Mouse (Mus musculus): ENCODE data around the gene Sh3pxd2b.

DNA sequence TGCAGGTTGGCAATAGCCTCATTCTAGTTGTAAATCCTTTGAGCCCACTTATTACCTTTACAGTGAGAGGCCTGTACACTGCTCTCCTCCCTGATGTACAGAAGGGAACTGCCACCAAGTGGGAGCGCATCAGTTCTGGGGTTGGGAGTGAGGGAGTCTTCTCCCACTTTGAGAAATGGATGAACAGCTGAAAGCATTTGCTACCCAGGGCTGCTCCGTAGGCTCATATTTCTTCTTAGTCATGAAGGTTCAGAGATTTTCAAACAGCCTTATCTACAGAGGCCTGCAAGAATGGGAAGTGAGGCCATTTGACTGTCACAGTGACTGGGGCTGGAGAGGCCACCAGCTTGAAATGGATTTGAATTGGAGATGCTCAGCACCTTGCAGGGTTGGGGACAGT lies 38.4 kb downstream of the Sh3pxd2b start:
- no peak for TF ChIP-seq POLR2A (IDR thresholded peaks at IDR 0.05; ENCODE audit: insufficient read depth, low read depth, low read length)
- no peak for TF ChIP-seq CTCF (IDR thresholded peaks at IDR 0.05; ENCODE audit: insufficient read depth, low read depth, low read length)
